Mouse (Mus musculus) cerebellum, adult 18-20 months (tissue): ENCODE results near the gene Khdc3.
"Not testable (repeated sequence)": the region's sequence is repeated elsewhere in the genome, so short reads cannot be mapped to it uniquely, and the experiment has no call there.

Source experiments
- DNase-seq, 2 experiments: peaks; one replicate each; pipeline ENCODE4 v3.0.0; 2021

Khdc3 gene

DNA sequence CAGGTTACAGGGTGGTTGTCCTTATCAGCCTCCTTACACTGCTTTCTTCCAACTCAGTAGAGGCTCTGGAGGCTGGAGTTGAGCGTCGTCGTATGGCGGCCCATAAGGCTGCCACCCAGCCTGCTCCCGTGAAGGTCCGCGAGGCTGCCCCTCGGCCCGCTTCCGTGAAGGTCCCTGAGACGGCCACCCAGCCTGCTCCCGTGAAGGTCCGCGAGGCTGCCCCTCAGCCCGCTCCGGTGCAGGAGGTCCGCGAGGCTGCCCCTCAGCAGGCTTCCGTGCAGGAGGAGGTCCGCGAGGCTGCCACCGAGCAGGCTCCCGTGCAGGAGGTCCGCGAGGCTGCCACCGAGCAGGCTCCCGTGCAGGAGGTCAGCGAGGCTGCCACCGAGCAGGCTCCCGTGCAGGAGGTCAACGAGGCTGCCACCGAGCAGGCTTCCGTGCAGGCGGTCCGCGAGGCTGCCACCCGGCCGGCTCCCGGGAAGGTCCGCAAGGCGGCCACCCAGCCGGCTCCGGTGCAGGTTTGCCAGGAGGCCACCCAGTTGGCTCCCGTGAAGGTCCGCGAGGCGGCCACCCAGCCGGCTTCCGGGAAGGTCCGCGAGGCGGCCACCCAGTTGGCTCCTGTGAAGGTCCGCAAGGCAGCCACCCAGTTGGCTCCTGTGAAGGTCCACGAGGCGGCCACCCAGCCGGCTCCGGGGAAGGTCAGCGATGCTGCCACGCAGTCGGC is 1.7 kb downstream of the Khdc3 start:
- peak; percentile 46 to 65 for DNase-seq

DNA sequence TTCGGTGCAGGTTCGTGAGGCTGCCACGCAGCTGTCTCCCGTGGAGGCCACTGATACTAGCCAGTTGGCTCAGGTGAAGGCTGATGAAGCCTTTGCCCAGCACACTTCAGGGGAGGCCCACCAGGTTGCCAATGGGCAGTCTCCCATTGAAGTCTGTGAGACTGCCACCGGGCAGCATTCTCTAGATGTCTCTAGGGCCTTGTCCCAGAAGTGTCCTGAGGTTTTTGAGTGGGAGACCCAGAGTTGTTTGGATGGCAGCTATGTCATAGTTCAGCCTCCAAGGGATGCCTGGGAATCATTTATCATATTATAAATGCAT is 2.2 kb downstream of the Khdc3 start:
- no peak for DNase-seq

DNA sequence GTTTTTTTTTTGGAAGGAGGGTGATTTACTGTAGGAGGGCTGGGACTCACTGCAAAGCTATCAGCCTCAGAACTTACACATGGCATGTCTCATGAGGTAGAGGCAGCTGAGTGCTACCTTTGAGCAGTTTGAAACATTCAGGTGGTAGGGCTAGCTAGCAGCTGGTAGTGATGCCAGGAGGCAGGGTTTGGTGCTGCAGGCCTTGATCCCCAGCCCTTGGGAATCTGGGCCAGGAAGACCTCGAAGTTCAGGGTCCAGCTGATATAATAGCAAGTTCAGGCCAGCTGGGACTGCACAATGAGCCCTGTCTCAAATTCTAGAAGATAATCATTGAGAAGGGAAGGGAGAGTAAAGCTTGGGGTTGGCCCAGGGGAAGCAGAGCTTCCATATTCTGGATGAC is 3.5 kb downstream of the Khdc3 start:
- DNase-seq, result no peak

GRCm38 (mm10) chr9:73105771-73106170 is 4.1 kb downstream of the Khdc3 start:
- DNase-seq, result no peak

DNA sequence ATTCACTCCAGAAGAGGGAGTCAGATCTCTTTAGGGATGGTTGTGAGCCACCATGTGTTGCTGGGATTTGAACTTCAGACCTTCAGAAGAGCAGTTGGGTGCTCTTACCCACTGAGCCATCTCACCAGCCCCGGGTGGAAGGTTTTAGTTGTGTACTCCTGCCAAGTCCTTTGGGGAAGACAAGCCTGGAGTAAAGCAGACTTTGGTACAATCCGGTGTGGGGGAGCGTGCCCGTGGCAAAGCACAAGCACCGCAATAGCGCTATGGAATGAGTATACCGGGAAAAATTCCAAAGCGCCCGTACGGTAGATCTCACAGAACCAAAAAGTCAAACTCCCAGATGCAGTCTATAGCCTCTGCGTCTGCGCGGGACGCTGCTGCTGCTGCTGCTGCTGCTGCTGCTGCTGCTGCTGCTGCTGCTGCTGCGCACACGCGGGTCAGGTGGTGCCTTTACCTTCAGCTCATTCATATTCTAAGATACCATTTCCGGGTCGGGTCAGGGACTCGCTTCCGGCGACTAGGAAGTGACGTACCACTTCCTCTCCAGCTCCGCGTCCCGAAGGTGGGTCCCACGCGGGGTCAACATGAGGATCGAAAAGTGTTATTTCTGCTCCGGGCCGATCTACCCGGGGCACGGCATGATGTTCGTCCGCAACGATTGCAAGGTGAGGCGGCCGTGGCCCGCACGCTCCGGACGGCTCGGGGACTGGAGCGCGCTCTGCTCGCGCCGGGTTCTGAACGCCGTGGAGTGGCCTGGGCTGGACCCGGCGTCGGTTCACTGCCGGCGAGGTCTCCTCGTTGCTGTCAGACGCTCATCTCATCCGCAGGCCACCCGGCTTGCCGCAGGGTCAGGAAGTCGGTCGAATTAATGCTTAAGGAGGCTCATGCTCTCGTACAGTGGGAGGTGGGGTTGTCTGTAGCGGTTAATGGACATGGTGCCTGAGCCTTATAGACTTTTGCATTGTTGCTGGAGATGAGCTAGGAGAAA is 11.6 kb downstream of the Khdc3 start, which contains the start of gene Rsl24d1:
Gene Rsl24d1 (plus strand): TSS at position 508 of the 988 bp plus-strand sequence.
- peak; percentile 90 to 93 for DNase-seq

GRCm38 (mm10) chr9:73116704-73117103 is 15.1 kb downstream of the Khdc3 start:
- DNase-seq, result not testable (repeated sequence)

DNA sequence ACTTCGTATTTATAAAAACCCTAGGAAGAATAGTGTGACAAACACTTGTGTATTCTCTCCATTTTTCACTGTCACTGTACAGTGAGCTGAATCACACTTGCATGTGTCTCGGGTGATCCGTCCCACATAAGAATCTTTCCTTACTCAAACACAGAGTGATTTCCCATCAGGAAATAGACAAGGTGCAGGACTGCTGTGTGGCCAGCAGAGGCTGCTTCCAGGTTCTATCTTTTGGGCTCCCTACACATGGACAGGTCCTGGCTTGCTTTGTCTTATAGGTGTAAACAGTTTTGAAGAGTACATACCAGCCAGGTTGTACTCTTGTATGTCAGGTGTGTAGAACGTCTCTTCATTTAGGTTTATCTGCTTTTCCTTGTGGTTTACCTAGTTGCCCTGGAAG is 16.4 kb downstream of the Khdc3 start:
- DNase-seq, result no peak

- peak; percentile 20 to 43 for DNase-seq
Measured at GRCm38 (mm10) chr9:73121735-73122134, 20.1 kb downstream of the Khdc3 start.

- no peak for DNase-seq
Measured at GRCm38 (mm10) chr9:73125043-73125570, 23.5 kb downstream of the Khdc3 start.

DNA sequence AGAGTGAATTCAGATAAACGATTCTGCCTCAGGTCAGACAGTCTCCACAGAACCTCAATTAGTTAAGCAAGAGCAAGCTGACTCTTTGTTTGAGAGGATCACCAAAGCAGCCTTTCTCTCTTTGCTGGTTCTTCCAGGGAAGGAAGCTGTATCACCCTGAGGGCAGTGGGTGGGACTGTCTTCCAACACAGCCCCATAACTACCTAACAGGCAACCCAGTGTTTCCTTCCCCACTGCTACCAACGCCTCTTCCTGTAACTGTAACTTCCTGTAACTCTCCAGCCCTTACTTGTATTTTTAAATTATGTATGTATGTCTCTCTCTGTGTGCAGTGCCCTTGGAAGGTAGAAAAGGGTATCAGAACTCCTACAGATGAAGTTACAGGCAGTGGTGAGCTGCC is 25.8 kb downstream of the Khdc3 start:
- no peak for DNase-seq

DNA sequence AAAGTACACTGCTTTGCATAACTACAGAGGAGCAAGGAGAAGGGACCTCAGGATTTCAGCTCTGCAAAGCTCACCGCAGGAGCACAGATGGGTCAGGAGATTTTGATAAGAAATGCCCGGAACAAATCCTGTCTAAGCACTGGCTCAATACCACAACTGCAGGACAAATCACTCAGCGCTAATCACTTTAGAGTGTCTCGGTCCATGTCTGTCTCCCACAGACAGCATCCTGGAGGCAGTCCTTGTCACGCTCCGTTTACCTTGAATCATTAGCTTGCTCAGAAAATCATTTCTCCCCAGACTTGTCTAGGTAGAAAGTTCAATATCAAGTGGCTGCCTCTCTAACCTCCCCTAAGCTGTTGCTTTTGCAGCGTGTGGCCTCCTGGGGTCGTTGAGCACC is 28.2 kb downstream of the Khdc3 start:
- no peak for DNase-seq

- no peak for DNase-seq
Measured at GRCm38 (mm10) chr9:73130529-73130928, 28.9 kb downstream of the Khdc3 start.

- no peak for DNase-seq
Measured at GRCm38 (mm10) chr9:73137341-73137886, 35.8 kb downstream of the Khdc3 start.
